Mouse (Mus musculus): ENCODE measurements around the gene Blmh.

- TF ChIP-seq CTCF (IDR thresholded peaks at IDR 0.05; ENCODE audit: extremely low read depth, insufficient read depth, insufficient read length, insufficient replicate concordance) (no peak), POLR2A (IDR thresholded peaks at IDR 0.05; ENCODE audit: low read depth, low read length) (no peak)
Measured at GRCm38 (mm10) chr11:77028157-77028556, 103.5 kb downstream of the Blmh start.
